Mouse (Mus musculus) embryonic facial prominence, embryonic 10.5 days (tissue): ENCODE results near the gene Coro7. TPM values are rescaled to one million over a fixed set of nuclear protein-coding genes. Genes with fewer than 3 reads are reported as not detected.
A peak's percentile ranks its signal among the peaks of the same experiment; 100 is the strongest.
"Not testable (repeated sequence)": the region's sequence is repeated elsewhere in the genome, so short reads cannot be mapped to it uniquely, and the experiment has no call there.

ENCODE experiments used
- DNase-seq: peaks from one replicate; pipeline ENCODE4 v3.0.0-alpha.2; 2017; ENCODE audit warnings: low spot score
- H3K27ac ChIP-seq: fragments of 300-500 bp; sonication (generic); replicated peaks from 2 replicates; pipeline ENCODE4 v1.5.1; 2016; ENCODE audit warnings: mild to moderate bottlenecking
- H3K27me3 ChIP-seq: fragments of 300-500 bp; sonication (generic); replicated peaks from 2 replicates; pipeline ENCODE4 v1.6.1; 2016; ENCODE audit warnings: low read depth, mild to moderate bottlenecking; ENCODE audit not compliant: poor library complexity, severe bottlenecking
- H3K36me3 ChIP-seq: fragments of 300-500 bp; sonication (generic); replicated peaks from 2 replicates; pipeline ENCODE4 v1.6.1; 2016; ENCODE audit warnings: mild to moderate bottlenecking, moderate library complexity
- H3K4me1 ChIP-seq: fragments of 300-500 bp; sonication (generic); 2 replicates; pipeline ENCODE4 v1.6.1; 2016
- H3K4me3 ChIP-seq: fragments of 300-500 bp; sonication (generic); 2 replicates; pipeline ENCODE4 v1.5.1; 2016; ENCODE audit warnings: mild to moderate bottlenecking, moderate library complexity
- H3K9me3 ChIP-seq: fragments of 300-500 bp; sonication (generic); 2 replicates; pipeline ENCODE4 v1.6.1; 2016; ENCODE audit warnings: mild to moderate bottlenecking
- WGBS: fragments of 180-500 bp; shearing (Covaris S2); methylation state at CpG from one replicate; pipeline ENCODE4 v1.1.7; 2016; 5-methylcytosine and 5-hydroxymethylcytosine counted together
- polyA plus RNA-seq: library from polyadenylated mRNA; unstranded; fragments of >200 nt; fragmentation: Nextera tagmentation; extraction: Ambion mirVana; gene quantifications from 2 replicates; pipeline ENCODE4 v1.2.1, GENCODE M21; 2016

The Coro7 gene
- polyA plus RNA-seq, 1 experiment from 2014 or later, result 23.3 TPM

- peaks cover 79% of the 10 kb centered on the region for H3K36me3 ChIP-seq
Observed at GRCm38 (mm10) chr16:4713861-4714710, 34.5 kb upstream of the Coro7 start.

GRCm38 (mm10) chr16:4711173-4711572, 31.6 kb upstream of the Coro7 start:
- Histone ChIP-seq H3K4me1 (no peaks in the 10 kb centered on the region), H3K4me3 (no peak overlapping the region), H3K36me3 (peaks cover 100% of the 10 kb centered on the region), H3K27ac (no peak overlapping the region), H3K27me3 (no peaks in the 10 kb centered on the region), H3K9me3 (no peaks in the 10 kb centered on the region)
- 93% methylated on average over 4 of the region's 4 CpGs for WGBS
- no peak for DNase-seq

More at GRCm38 (mm10) chr16:4713861-4714710, 34.5 kb upstream of the Coro7 start:
- Histone ChIP-seq H3K4me3 (no peak overlapping the region), H3K27me3 (no peaks in the 10 kb centered on the region), H3K4me1 (peaks cover 7% of the 10 kb centered on the region), H3K9me3 (no peaks in the 10 kb centered on the region), H3K27ac (no peak overlapping the region)
- WGBS, result 93% methylated on average over 17 of the region's 17 CpGs
- DNase-seq, result no peak

GRCm38 (mm10) chr16:4705541-4705940, 26.0 kb upstream of the Coro7 start:
- Histone ChIP-seq H3K4me3 (no peak overlapping the region), H3K9me3 (no peaks in the 10 kb centered on the region), H3K4me1 (no peaks in the 10 kb centered on the region), H3K36me3 (peaks cover 100% of the 10 kb centered on the region), H3K27ac (no peak overlapping the region), H3K27me3 (no peaks in the 10 kb centered on the region)
- WGBS, result 69% methylated on average over 4 of the region's 4 CpGs
- no peak for DNase-seq

GRCm38 (mm10) chr16:4702646-4703045, 23.1 kb upstream of the Coro7 start:
- Histone ChIP-seq H3K4me1 (no peaks in the 10 kb centered on the region), H3K36me3 (peaks cover 99% of the 10 kb centered on the region), H3K27me3 (no peaks in the 10 kb centered on the region), H3K27ac (no peak overlapping the region), H3K9me3 (no peaks in the 10 kb centered on the region), H3K4me3 (no peak overlapping the region)
- WGBS, result 51% methylated on average over 1 of the region's 1 CpGs
- DNase-seq, result no peak

- Histone ChIP-seq H3K9me3 (no peaks in the 10 kb centered on the region), H3K27me3 (no peaks in the 10 kb centered on the region), H3K4me3 (no peak overlapping the region), H3K27ac (no peak overlapping the region), H3K4me1 (no peaks in the 10 kb centered on the region), H3K36me3 (peaks cover 99% of the 10 kb centered on the region)
- 95% methylated on average over 3 of the region's 3 CpGs for WGBS
- DNase-seq, result no peak
Observed at GRCm38 (mm10) chr16:4701211-4701610, 21.6 kb upstream of the Coro7 start.

- not testable (repeated sequence) for DNase-seq, H3K9me3 ChIP-seq, H3K27me3 ChIP-seq, H3K4me3 ChIP-seq, H3K27ac ChIP-seq
- 99% methylated on average over 4 of the region's 4 CpGs for WGBS
- peaks cover 13% of the 10 kb centered on the region for H3K4me1 ChIP-seq
- peaks cover 74% of the 10 kb centered on the region for H3K36me3 ChIP-seq
Observed at GRCm38 (mm10) chr16:4689371-4689770, 9.8 kb upstream of the Coro7 start.

- WGBS, result 2% methylated on average over 9 of the region's 9 CpGs
- H3K4me3 ChIP-seq, result peak overlapping the region; percentile 96
Observed at GRCm38 (mm10) chr16:4684457-4684791, 4.8 kb upstream of the Coro7 start.

GRCm38 (mm10) chr16:4683581-4684456, 4.2 kb upstream of the Coro7 start:
- peaks cover 30% of the 10 kb centered on the region for H3K4me1 ChIP-seq
- WGBS, result under 1% methylated on average over 54 of the region's 54 CpGs
- peak; percentile 96 for DNase-seq
- H3K27me3 ChIP-seq, result no peaks in the 10 kb centered on the region
- H3K36me3 ChIP-seq, result peaks cover 20% of the 10 kb centered on the region
- no peaks in the 10 kb centered on the region for H3K9me3 ChIP-seq
- H3K4me3 ChIP-seq, result peak overlapping the region; percentile 96
- H3K27ac ChIP-seq, result peak overlapping the region; percentile 87

More at GRCm38 (mm10) chr16:4684457-4684791, 4.8 kb upstream of the Coro7 start:
- peaks cover 24% of the 10 kb centered on the region for H3K4me1 ChIP-seq
- no peak for DNase-seq
- no peaks in the 10 kb centered on the region for H3K27me3 ChIP-seq
- no peaks in the 10 kb centered on the region for H3K9me3 ChIP-seq
- H3K27ac ChIP-seq, result peak overlapping the region; percentile 87
- H3K36me3 ChIP-seq, result peaks cover 26% of the 10 kb centered on the region

- Histone ChIP-seq H3K9me3 (no peaks in the 10 kb centered on the region), H3K4me3 (peak overlapping the region; percentile 96), H3K36me3 (peaks cover 16% of the 10 kb centered on the region), H3K27ac (peak overlapping the region; percentile 87), H3K27me3 (no peaks in the 10 kb centered on the region), H3K4me1 (peaks cover 37% of the 10 kb centered on the region)
- 31% methylated on average over 9 of the region's 9 CpGs for WGBS
- DNase-seq, result no peak
Observed at GRCm38 (mm10) chr16:4683193-4683580, 3.6 kb upstream of the Coro7 start.

- Histone ChIP-seq H3K9me3 (no peaks in the 10 kb centered on the region), H3K27ac (peak overlapping the region; percentile 87; the same call in 1 of the 2 replicates), H3K36me3 (peaks cover 11% of the 10 kb centered on the region), H3K27me3 (no peaks in the 10 kb centered on the region), H3K4me3 (peak overlapping the region; percentile 96), H3K4me1 (peaks cover 41% of the 10 kb centered on the region)
- DNase-seq, result no peak
- 82% methylated on average over 4 of the region's 4 CpGs for WGBS
Observed at GRCm38 (mm10) chr16:4682628-4683179, 3.1 kb upstream of the Coro7 start.

GRCm38 (mm10) chr16:4680922-4681455, 1.4 kb upstream of the Coro7 start:
- H3K4me1 ChIP-seq, result peaks cover 41% of the 10 kb centered on the region
- not testable (repeated sequence) for H3K4me3 ChIP-seq, H3K27me3 ChIP-seq, DNase-seq, H3K27ac ChIP-seq, H3K9me3 ChIP-seq, H3K36me3 ChIP-seq
- WGBS, result 79% methylated on average over 3 of the region's 3 CpGs

GRCm38 (mm10) chr16:4678080-4678479, 1.5 kb downstream of the Coro7 start:
- no peak for DNase-seq
- no peaks in the 10 kb centered on the region for H3K27me3 ChIP-seq
- peaks cover 36% of the 10 kb centered on the region for H3K36me3 ChIP-seq
- 81% methylated on average over 5 of the region's 5 CpGs for WGBS
- H3K4me3 ChIP-seq, result peak overlapping the region; percentile 83; the same call in 1 of the 2 replicates
- H3K9me3 ChIP-seq, result no peaks in the 10 kb centered on the region
- peaks cover 25% of the 10 kb centered on the region for H3K4me1 ChIP-seq
- no peak overlapping the region for H3K27ac ChIP-seq
